Mouse (Mus musculus) CH12.LX (cell line): Measurements from ENCODE around the gene Abhd2.

Source experiments
- CTCF ChIP-seq, 2 experiments: IDR thresholded peaks in 1 of 2; conservative IDR thresholded peaks in 1 of 2; 2 replicates each; pipeline ENCODE4 v1.5.1; 2011 to 2012; ENCODE audit warnings: low read depth in 2 of 2, low read length in 2 of 2, improper control_type of control experiment in 1 of 2, inconsistent platforms in 1 of 2, mild to moderate bottlenecking in 1 of 2, moderate library complexity in 1 of 2
- EP300 ChIP-seq: IDR thresholded peaks from 2 replicates; pipeline ENCODE4 v1.6.1; 2011; ENCODE audit warnings: low read length, improper control_type of control experiment
- RAD21 ChIP-seq: IDR thresholded peaks from 2 replicates; pipeline ENCODE4 v1.6.1; 2011; ENCODE audit warnings: low read depth, mild to moderate bottlenecking, low read length, improper control_type of control experiment, moderate library complexity

DNA sequence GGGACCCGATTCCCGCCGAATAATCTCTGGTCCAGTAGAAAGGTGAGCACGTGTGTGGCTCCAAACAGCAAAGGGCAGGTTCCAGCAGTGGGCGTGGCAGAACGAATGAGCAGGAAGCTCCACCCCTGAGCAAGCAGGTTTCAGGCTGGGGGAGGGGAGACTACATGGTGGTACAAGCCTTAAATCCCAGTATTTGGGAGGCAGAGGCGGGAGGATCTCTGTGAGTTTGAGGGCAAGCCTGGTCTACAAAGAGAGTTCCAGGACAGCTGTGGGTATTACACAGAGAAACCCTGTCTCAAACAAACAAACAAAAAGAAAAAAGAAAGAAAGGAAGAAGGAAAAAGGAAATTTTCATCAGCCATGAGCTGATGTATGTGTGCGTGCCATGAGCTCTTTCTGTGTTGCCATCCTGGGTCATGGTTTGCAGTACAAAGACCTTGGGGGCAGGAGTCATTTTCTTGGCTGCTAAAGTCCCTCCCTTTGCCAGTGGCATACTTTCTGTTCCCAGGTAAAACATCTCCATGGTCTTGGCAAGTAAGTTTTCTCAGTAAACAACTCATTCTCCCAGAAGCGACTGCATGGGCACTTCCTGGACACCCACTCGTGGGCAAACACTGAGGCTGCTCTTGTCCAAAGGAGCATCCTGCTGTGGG is 46.0 kb upstream of the Abhd2 start:
- TF ChIP-seq EP300 = no peak
- TF ChIP-seq CTCF (conservative IDR thresholded peaks at IDR 0.05 in 1 of 2, IDR thresholded peaks at IDR 0.05 in 1 of 2; ENCODE audit: low read depth in 2 of 2, low read length in 2 of 2) = no peak
- no peak for TF ChIP-seq RAD21
